Mouse (Mus musculus): ENCODE results near the gene Gm45234.

GRCm38 (mm10) chr6:124702102-124702783 is 53.6 kb downstream of the Gm45234 start:
- TF ChIP-seq EP300 (IDR thresholded peaks at IDR 0.05; ENCODE audit: low read depth) = no peak
- TF ChIP-seq CTCF (IDR thresholded peaks at IDR 0.05; ENCODE audit: low read depth) = no peak
